Mouse (Mus musculus) CH12.LX (cell line): ENCODE measurements around the gene Btbd2. TPM values are rescaled to one million over a fixed set of nuclear protein-coding genes. Genes with fewer than 3 reads are reported as not detected.

Experiments
- DNase-seq: peaks from one replicate; pipeline ENCODE4 v3.0.0-alpha.2; 2013; ENCODE audit errors: extremely low read depth
- H3K27ac ChIP-seq: 2 replicates; pipeline ENCODE4 v1.5.1; 2012; ENCODE audit warnings: low read depth, mild to moderate bottlenecking, control low read depth, moderate library complexity; ENCODE audit not compliant: insufficient read depth
- H3K27me3 ChIP-seq: replicated peaks from 2 replicates; pipeline ENCODE3; 2012; ENCODE audit warnings: inconsistent platforms
- H3K36me3 ChIP-seq, 2 experiments: replicated peaks in 1 of 2; 2 replicates each; pipeline versions ENCODE3 to v1.6.1; 2012; ENCODE audit warnings: inconsistent platforms in 1 of 2, low read length in 1 of 2, mild to moderate bottlenecking in 1 of 2, mixed read lengths in 1 of 2, moderate library complexity in 1 of 2; ENCODE audit not compliant: control insufficient read depth in 1 of 2, insufficient read depth in 1 of 2
- H3K4me1 ChIP-seq, 2 experiments: 2 replicates each; pipeline ENCODE4 v1.6.1; 2012; ENCODE audit warnings: inconsistent platforms in 1 of 2, moderate library complexity in 1 of 2; ENCODE audit not compliant: insufficient read depth in 2 of 2, control insufficient read depth in 1 of 2
- H3K4me2 ChIP-seq: 2 replicates; pipeline ENCODE4 v1.6.1; 2012; ENCODE audit warnings: low read depth, mild to moderate bottlenecking, control low read depth; ENCODE audit not compliant: poor library complexity, insufficient read depth, severe bottlenecking
- H3K4me3 ChIP-seq, 3 experiments: fragments of 150-350 bp in 1 of 3; sonication (generic) in 1 of 3; replicated peaks in 1 of 3; 2 replicates each; pipeline versions ENCODE3 to v1.5.1; 2011 to 2012; ENCODE audit warnings: low read depth in 2 of 3, low read length in 2 of 3, mild to moderate bottlenecking in 2 of 3, moderate library complexity in 2 of 3, control low read depth in 1 of 3, improper control_type of control experiment in 1 of 3, inconsistent platforms in 1 of 3, mixed read lengths in 1 of 3; ENCODE audit not compliant: poor library complexity in 1 of 3
- H3K79me2 ChIP-seq: replicated peaks from 2 replicates; pipeline ENCODE4 v1.6.1; 2012; ENCODE audit warnings: mild to moderate bottlenecking, moderate library complexity; ENCODE audit not compliant: control insufficient read depth, poor library complexity, insufficient read depth, severe bottlenecking; ENCODE audit errors: extremely low read depth
- H3K9ac ChIP-seq: 2 replicates; pipeline ENCODE4 v1.6.1; 2012; ENCODE audit warnings: low read depth, mild to moderate bottlenecking, control low read depth, moderate library complexity; ENCODE audit not compliant: insufficient read depth
- H3K9me3 ChIP-seq: replicated peaks from 2 replicates; pipeline ENCODE3; 2012; ENCODE audit warnings: low read length, inconsistent platforms, mixed read lengths
- CHD2 ChIP-seq: IDR thresholded peaks from 2 replicates; pipeline ENCODE4 v1.6.1; 2011; ENCODE audit warnings: low read length, improper control_type of control experiment
- ETS1 ChIP-seq: conservative IDR thresholded peaks from 2 replicates; pipeline ENCODE4 v1.6.1; 2012; ENCODE audit warnings: low read depth, mild to moderate bottlenecking, inconsistent platforms, low read length, improper control_type of control experiment, moderate library complexity
- JUN ChIP-seq: IDR thresholded peaks from 2 replicates; pipeline ENCODE4 v1.6.1; 2011; ENCODE audit warnings: low read depth, mild to moderate bottlenecking, low read length, improper control_type of control experiment, moderate library complexity; ENCODE audit not compliant: insufficient read depth
- KAT2A ChIP-seq: IDR thresholded peaks from 2 replicates; pipeline ENCODE4 v1.6.1; 2012; ENCODE audit warnings: low read length, improper control_type of control experiment, inconsistent platforms; ENCODE audit not compliant: insufficient replicate concordance
- MAX ChIP-seq: IDR thresholded peaks from 2 replicates; pipeline ENCODE4 v1.6.1; 2011; ENCODE audit warnings: low read length, improper control_type of control experiment
- MAZ ChIP-seq: IDR thresholded peaks from 2 replicates; pipeline ENCODE4 v1.6.1; 2012; ENCODE audit warnings: low read depth, mild to moderate bottlenecking, inconsistent platforms, low read length, improper control_type of control experiment, moderate library complexity
- MEF2A ChIP-seq: IDR thresholded peaks from 2 replicates; pipeline ENCODE4 v1.6.1; 2014; ENCODE audit warnings: low read depth, mild to moderate bottlenecking, inconsistent platforms, low read length, improper control_type of control experiment, borderline replicate concordance
- RAD21 ChIP-seq: IDR thresholded peaks from 2 replicates; pipeline ENCODE4 v1.6.1; 2011; ENCODE audit warnings: low read depth, mild to moderate bottlenecking, low read length, improper control_type of control experiment, moderate library complexity
- SIN3A ChIP-seq: IDR thresholded peaks from 2 replicates; pipeline ENCODE4 v1.6.1; 2012; ENCODE audit warnings: low read length, improper control_type of control experiment, inconsistent platforms
- SMC3 ChIP-seq: IDR thresholded peaks from 2 replicates; pipeline ENCODE4 v1.6.1; 2011; ENCODE audit warnings: low read depth, low read length, improper control_type of control experiment
- TBP ChIP-seq: conservative IDR thresholded peaks from 2 replicates; pipeline ENCODE4 v1.6.1; 2011; ENCODE audit warnings: low read depth, low read length, improper control_type of control experiment
- UBTF ChIP-seq: IDR thresholded peaks from 2 replicates; pipeline ENCODE4 v1.6.1; 2012; ENCODE audit warnings: low read depth, mild to moderate bottlenecking, inconsistent platforms, low read length, improper control_type of control experiment, moderate library complexity
- USF2 ChIP-seq: conservative IDR thresholded peaks from 2 replicates; pipeline ENCODE4 v1.6.1; 2011; ENCODE audit warnings: low read depth, low read length, improper control_type of control experiment
- ZC3H11A ChIP-seq: IDR thresholded peaks from 2 replicates; pipeline ENCODE4 v1.6.1; 2012; ENCODE audit warnings: low read depth, mild to moderate bottlenecking, inconsistent platforms, low read length, improper control_type of control experiment
- ZMIZ1 ChIP-seq: IDR thresholded peaks from 2 replicates; pipeline ENCODE4 v1.6.1; 2012; ENCODE audit warnings: low read depth, mild to moderate bottlenecking, inconsistent platforms, low read length, improper control_type of control experiment
- ZNF384 ChIP-seq: IDR thresholded peaks from 2 replicates; pipeline ENCODE4 v1.6.1; 2012; ENCODE audit warnings: low read depth, low read length, improper control_type of control experiment, inconsistent platforms
- dilution Hi-C: fragments of 300-500 bp; cut with MboI; formaldehyde crosslinking; loops from 2 replicates; pipeline ENCODE4 v1.14.3; 2020; ENCODE audit warnings: low sequenced_read_pairs; ENCODE audit not compliant: extremely low pct_unique_long_range_greater_than_20kb, extremely low pct_ligation_motif_present
- in situ Hi-C: fragments of 300-500 bp; cut with MboI; formaldehyde crosslinking; loops from 3 replicates; pipeline ENCODE4 v1.14.3; 2019; ENCODE audit warnings: low sequenced_read_pairs, low pct_ligation_motif_present, low pct_unique_long_range_greater_than_20kb, mixed read lengths
- polyA plus RNA-seq: library from polyadenylated mRNA; unstranded; fragments of >175 nt; gene quantifications from 2 replicates; pipeline ENCODE4 v1.2.1, GENCODE M21; 2012; ENCODE audit warnings: low read depth; ENCODE audit not compliant: insufficient read length
- total RNA-seq, 2 experiments: library from RNA; depleted of rRNA; stranded (reverse); fragments of 300-350 nt in 1 of 2; fragments of >200 nt in 1 of 2; gene quantifications; 2 replicates each; pipeline ENCODE4 v1.2.3; 2012 to 2014

The Btbd2 gene
- total and polyA plus RNA-seq, 3 experiments = 11.1 to 26.2 (median 19.4) TPM

GRCm38 (mm10) chr10:80676198-80676928 is 19.5 kb upstream of the Btbd2 start (continued):
- no peak for TF ChIP-seq ZNF384
- TF ChIP-seq ZMIZ1 = peak; percentile 94
- TF ChIP-seq RAD21 = no peak
- TF ChIP-seq SIN3A = no peak
- TF ChIP-seq ZC3H11A = no peak
- peak; percentile 85 for TF ChIP-seq MAZ
- no peak for TF ChIP-seq JUN
- TF ChIP-seq MAX = peak; percentile 68
- peak; percentile 75; the same call in 1 of the 2 replicates for TF ChIP-seq CHD2
- TF ChIP-seq MEF2A = no peak; the same call in 1 of the 2 replicates
- TF ChIP-seq KAT2A = 0 out of 2 replicates have a peak, but pooled peaks have one; percentile 9
- TF ChIP-seq ETS1 = peak; percentile 30; the same call in 1 of the 2 replicates
- TF ChIP-seq USF2 = peak; percentile 53
- TF ChIP-seq TBP = peak; percentile 95

- peak overlapping the region; percentile 75 to 99 (median 85) for H3K4me3 ChIP-seq
- H3K79me2 ChIP-seq = peaks cover 40% of the 10 kb centered on the region
- TF ChIP-seq SIN3A (peak; percentile 67; the same call in 1 of the 2 replicates), SMC3 (no peak), UBTF (0 out of 2 replicates have a peak, but pooled peaks have one; percentile 32)
- dilution Hi-C loops = no loop called here
- no peak for DNase-seq
- H3K4me1 ChIP-seq = peaks cover 29 to 72% of the 10 kb centered on the region in 2 experiments
- H3K27ac ChIP-seq = 0 out of 2 replicates have a peak overlapping the region, but pooled peaks have one; percentile 12
- peak overlapping the region; percentile 98 for H3K9ac ChIP-seq
- peaks cover 25 to 42% of the 10 kb centered on the region in 2 experiments for H3K36me3 ChIP-seq
- in situ Hi-C loops = loop anchor here (25.0 kb wide), 1 partner anchor 238 kb away; the partner anchor contains the start of gene Tcf3
- H3K4me2 ChIP-seq = peak overlapping the region; percentile 64
- H3K27me3 ChIP-seq = no peaks in the 10 kb centered on the region
- H3K9me3 ChIP-seq = no peaks in the 10 kb centered on the region
Observed at GRCm38 (mm10) chr10:80675405-80676197, 18.7 kb upstream of the Btbd2 start.
